Mouse (Mus musculus): Measurements from ENCODE around the gene Ctsk. TPM values are rescaled to one million over a fixed set of nuclear protein-coding genes. Genes with fewer than 3 reads are reported as not detected.

The Ctsk gene
- polyA plus RNA-seq, 1 experiment from 2014 or later = 13.2 TPM

DNA sequence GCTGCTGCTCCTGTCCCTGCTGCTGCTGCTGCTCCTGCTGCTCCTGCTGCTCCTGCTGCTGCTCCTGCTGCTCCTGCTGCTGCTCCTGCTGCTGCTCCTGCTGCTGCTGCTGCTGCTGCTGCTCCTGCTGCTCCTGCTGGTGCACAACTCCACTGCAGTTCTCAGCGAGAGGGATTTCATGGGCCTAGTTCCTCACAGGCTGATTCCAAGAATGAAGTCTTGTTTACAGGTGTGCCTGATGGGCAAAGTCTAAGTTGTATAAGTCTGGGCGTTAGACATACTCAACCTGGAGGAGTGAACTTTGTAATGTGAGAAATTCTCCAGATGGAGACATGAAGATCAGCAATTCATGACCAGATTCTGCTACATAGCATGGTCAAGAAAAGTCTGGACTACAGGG is 25.6 kb downstream of the Ctsk start:
- ATAC-seq (replicated peaks; ENCODE audit: insufficient number of reproducible peaks, low FRiP score, low TSS enrichment, low read depth) = no peak

DNA sequence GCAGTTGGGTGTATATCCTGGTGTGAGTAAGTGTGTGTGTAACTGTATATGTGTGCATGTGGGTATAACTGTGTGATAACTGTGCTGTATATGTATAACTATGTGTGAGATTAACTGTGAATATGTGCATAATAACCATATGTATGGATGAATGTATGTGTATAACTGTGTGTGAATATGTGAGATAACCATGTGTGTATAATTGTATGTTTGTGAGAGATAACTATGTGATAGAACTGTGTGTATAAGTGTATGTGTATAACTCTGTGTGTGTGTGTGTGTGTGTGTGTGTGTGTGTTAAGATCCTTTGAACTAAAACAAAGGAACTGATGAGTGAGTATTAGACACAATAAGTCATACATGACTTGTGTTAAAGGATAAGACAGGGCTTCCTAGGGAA is 27.1 kb downstream of the Ctsk start:
- H3K4me2 ChIP-seq (ENCODE audit: low read depth, low read length) = no peak overlapping the region
- H3K27me3 ChIP-seq (ENCODE audit: control insufficient read depth, insufficient read depth, low read length) = no peaks in the 10 kb centered on the region
- H3K9ac ChIP-seq (replicated peaks; ENCODE audit: low read length) = no peak overlapping the region
- H3K9me3 ChIP-seq (replicated peaks; ENCODE audit: control insufficient read depth, low read length) = no peaks in the 10 kb centered on the region
- no peak overlapping the region for H3K4me3 ChIP-seq (ENCODE audit: low read depth, low read length)
- H3K4me1 ChIP-seq (ENCODE audit: control insufficient read depth, insufficient read depth, low read length) = no peaks in the 10 kb centered on the region
- no peak overlapping the region for H3K27ac ChIP-seq (replicated peaks; ENCODE audit: low read depth, low read length)
- no peaks in the 10 kb centered on the region for H3K36me3 ChIP-seq (replicated peaks; ENCODE audit: control insufficient read depth, insufficient read depth, low read depth, low read length)
- ATAC-seq (replicated peaks; ENCODE audit: insufficient number of reproducible peaks, low FRiP score, low TSS enrichment, low read depth) = no peak
- no peak for DNase-seq (ENCODE audit: low spot score)

More for the DNA sequence above, 25.6 kb downstream of the Ctsk start:
- Histone ChIP-seq H3K27ac (replicated peaks; ENCODE audit: low read depth, low read length) (no peak overlapping the region), H3K27me3 (ENCODE audit: control insufficient read depth, insufficient read depth, low read length) (no peaks in the 10 kb centered on the region), H3K9ac (replicated peaks; ENCODE audit: low read length) (no peak overlapping the region), H3K36me3 (replicated peaks; ENCODE audit: control insufficient read depth, insufficient read depth, low read depth, low read length) (no peaks in the 10 kb centered on the region), H3K4me3 (ENCODE audit: low read depth, low read length) (no peak overlapping the region), H3K4me2 (ENCODE audit: low read depth, low read length) (no peak overlapping the region), H3K9me3 (replicated peaks; ENCODE audit: control insufficient read depth, low read length) (no peaks in the 10 kb centered on the region), H3K4me1 (ENCODE audit: control insufficient read depth, insufficient read depth, low read length) (no peaks in the 10 kb centered on the region)
- whole genome bisulfite sequencing = 71% methylated on average over 2 of the region's 2 CpGs
- no peak for DNase-seq (ENCODE audit: low spot score)

DNA sequence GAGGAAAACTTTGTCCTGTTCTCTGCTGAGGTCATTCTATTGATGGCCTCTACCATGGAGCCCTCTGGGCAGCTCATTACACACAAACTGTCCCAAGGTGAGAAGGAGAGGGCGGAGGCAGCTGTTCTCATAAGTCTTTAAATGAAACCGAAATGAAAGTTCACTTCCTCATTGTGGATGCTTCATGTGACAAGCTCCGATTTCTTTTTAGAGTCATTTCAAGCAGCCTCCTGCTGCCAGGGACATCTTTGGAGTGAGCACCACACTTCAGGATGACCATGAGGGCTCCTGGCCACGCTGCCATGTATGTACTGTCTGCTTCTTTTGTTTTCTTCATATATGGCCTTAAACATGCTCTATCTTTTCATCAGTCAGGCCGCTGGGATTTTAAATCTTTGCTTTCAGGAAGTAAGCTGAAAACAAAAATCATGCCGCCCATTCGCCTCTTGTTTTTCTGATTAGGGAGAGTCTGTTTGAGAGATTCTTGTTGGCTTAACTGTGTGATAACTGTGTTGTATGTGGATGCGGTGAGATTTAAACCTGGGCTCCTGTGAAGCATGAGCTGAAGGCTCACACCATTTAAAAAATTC is 27.7 kb downstream of the Ctsk start, which contains the start of gene Ctss:
Gene Ctss (plus strand): TSS at position 165 of the 590 bp plus-strand sequence.
- WGBS = 91% methylated on average over 8 of the region's 8 CpGs
- H3K4me1 ChIP-seq (ENCODE audit: control insufficient read depth, insufficient read depth, low read length) = no peaks in the 10 kb centered on the region
- no peaks in the 10 kb centered on the region for H3K27me3 ChIP-seq (ENCODE audit: control insufficient read depth, insufficient read depth, low read length)
- no peaks in the 10 kb centered on the region for H3K36me3 ChIP-seq (replicated peaks; ENCODE audit: control insufficient read depth, insufficient read depth, low read depth, low read length)
- DNase-seq (ENCODE audit: low spot score) (no peak), ATAC-seq (replicated peaks; ENCODE audit: insufficient number of reproducible peaks, low FRiP score, low TSS enrichment, low read depth) (no peak)
- no peaks in the 10 kb centered on the region for H3K9me3 ChIP-seq (replicated peaks; ENCODE audit: control insufficient read depth, low read length)
- no peak within 1 kb of the TSS for H3K4me3 ChIP-seq (ENCODE audit: low read depth, low read length)
- no peak within 1 kb of the TSS for H3K4me2 ChIP-seq (ENCODE audit: low read depth, low read length)
- no peak within 1 kb of the TSS for H3K9ac ChIP-seq (replicated peaks; ENCODE audit: low read length)
- H3K27ac ChIP-seq (replicated peaks; ENCODE audit: low read depth, low read length) = no peak within 1 kb of the TSS

DNA sequence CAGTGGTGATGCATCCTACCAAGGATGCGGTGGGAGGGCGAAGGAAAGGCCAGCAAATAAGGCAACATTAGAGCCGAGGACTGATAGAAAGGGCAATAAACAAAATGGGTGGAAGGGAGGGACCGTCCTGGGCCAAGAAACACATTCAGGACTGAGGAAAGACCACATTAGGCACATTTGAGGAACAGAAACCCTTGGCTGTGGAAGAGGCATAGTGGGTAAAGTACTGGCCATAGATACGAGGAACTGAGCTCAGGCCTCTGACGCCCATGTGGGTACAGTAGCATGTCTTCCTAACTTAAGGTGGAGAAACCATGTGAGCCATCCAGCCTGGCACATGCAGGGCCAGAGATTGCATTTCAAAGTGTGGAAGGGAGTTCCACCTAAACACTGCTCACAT is 30.8 kb downstream of the Ctsk start:
- 90% methylated on average over 6 of the region's 6 CpGs for WGBS
- H3K4me3 ChIP-seq (ENCODE audit: low read depth, low read length) = no peak overlapping the region
- H3K36me3 ChIP-seq (replicated peaks; ENCODE audit: control insufficient read depth, insufficient read depth, low read depth, low read length) = no peaks in the 10 kb centered on the region
- no peak for DNase-seq (ENCODE audit: low spot score)
- H3K27me3 ChIP-seq (ENCODE audit: control insufficient read depth, insufficient read depth, low read length) = no peaks in the 10 kb centered on the region
- no peaks in the 10 kb centered on the region for H3K9me3 ChIP-seq (replicated peaks; ENCODE audit: control insufficient read depth, low read length)
- no peaks in the 10 kb centered on the region for H3K4me1 ChIP-seq (ENCODE audit: control insufficient read depth, insufficient read depth, low read length)
- no peak overlapping the region for H3K27ac ChIP-seq (replicated peaks; ENCODE audit: low read depth, low read length)
- H3K9ac ChIP-seq (replicated peaks; ENCODE audit: low read length) = no peak overlapping the region
- no peak overlapping the region for H3K4me2 ChIP-seq (ENCODE audit: low read depth, low read length)
- ATAC-seq (replicated peaks; ENCODE audit: insufficient number of reproducible peaks, low FRiP score, low TSS enrichment, low read depth) = no peak

DNA sequence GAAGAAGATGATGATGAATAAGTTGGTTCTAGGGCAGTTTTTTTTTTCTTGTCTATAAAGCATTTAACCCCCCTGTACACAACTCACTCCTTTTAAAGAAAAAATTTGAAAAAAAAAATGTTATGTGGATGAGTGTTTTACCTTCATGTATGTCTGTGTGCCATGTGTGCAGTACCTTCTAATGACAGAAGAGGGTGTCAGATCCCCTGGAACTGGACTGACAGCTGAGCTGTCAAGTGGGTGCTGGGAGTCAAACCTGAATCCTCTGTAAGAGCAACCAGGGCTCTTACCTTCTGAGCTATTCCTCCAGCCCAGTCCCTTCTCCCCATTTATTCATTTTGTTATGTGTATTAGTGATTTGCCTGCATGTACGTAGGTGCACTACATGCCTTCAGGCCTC is 32.0 kb downstream of the Ctsk start:
- 91% methylated on average over 1 of the region's 1 CpGs for WGBS
- DNase-seq (ENCODE audit: low spot score) = no peak
- Histone ChIP-seq H3K27ac (replicated peaks; ENCODE audit: low read depth, low read length) (no peak overlapping the region), H3K27me3 (ENCODE audit: control insufficient read depth, insufficient read depth, low read length) (no peaks in the 10 kb centered on the region), H3K4me1 (ENCODE audit: control insufficient read depth, insufficient read depth, low read length) (no peaks in the 10 kb centered on the region), H3K36me3 (replicated peaks; ENCODE audit: control insufficient read depth, insufficient read depth, low read depth, low read length) (no peaks in the 10 kb centered on the region; the same call in 1 of the 2 replicates), H3K4me2 (ENCODE audit: low read depth, low read length) (no peak overlapping the region), H3K4me3 (ENCODE audit: low read depth, low read length) (no peak overlapping the region), H3K9me3 (replicated peaks; ENCODE audit: control insufficient read depth, low read length) (no peaks in the 10 kb centered on the region), H3K9ac (replicated peaks; ENCODE audit: low read length) (no peak overlapping the region)
- no peak for ATAC-seq (replicated peaks; ENCODE audit: insufficient number of reproducible peaks, low FRiP score, low TSS enrichment, low read depth)

DNA sequence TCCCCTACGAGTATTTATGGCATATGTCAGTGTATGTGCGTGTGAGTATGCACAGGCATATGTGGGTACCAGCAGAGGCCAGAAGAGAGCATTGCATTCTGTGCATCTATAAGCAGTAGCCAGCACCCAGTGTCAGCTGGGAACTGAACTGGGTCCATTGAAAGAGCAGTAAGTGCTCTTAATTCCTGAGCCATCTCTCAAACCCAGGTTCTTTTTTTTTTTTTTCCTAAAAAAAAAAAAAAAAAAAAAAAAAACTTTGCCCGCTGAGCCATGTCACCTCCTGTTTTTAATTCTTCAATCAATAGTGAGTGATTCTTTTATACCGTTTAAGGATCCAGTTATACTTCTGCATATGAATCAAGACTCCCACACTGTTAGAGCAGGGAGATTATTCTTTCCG is 34.3 kb downstream of the Ctsk start:
- Histone ChIP-seq H3K4me3 (ENCODE audit: low read depth, low read length) (no peak overlapping the region), H3K27ac (replicated peaks; ENCODE audit: low read depth, low read length) (no peak overlapping the region), H3K9me3 (replicated peaks; ENCODE audit: control insufficient read depth, low read length) (no peaks in the 10 kb centered on the region), H3K27me3 (ENCODE audit: control insufficient read depth, insufficient read depth, low read length) (no peaks in the 10 kb centered on the region), H3K36me3 (replicated peaks; ENCODE audit: control insufficient read depth, insufficient read depth, low read depth, low read length) (no peaks in the 10 kb centered on the region; the same call in 1 of the 2 replicates), H3K4me1 (ENCODE audit: control insufficient read depth, insufficient read depth, low read length) (no peaks in the 10 kb centered on the region), H3K4me2 (ENCODE audit: low read depth, low read length) (no peak overlapping the region), H3K9ac (replicated peaks; ENCODE audit: low read length) (no peak overlapping the region)
- DNase-seq (ENCODE audit: low spot score) (no peak), ATAC-seq (replicated peaks; ENCODE audit: insufficient number of reproducible peaks, low FRiP score, low TSS enrichment, low read depth) (no peak)
- WGBS = 86% methylated on average over 5 of the region's 5 CpGs

DNA sequence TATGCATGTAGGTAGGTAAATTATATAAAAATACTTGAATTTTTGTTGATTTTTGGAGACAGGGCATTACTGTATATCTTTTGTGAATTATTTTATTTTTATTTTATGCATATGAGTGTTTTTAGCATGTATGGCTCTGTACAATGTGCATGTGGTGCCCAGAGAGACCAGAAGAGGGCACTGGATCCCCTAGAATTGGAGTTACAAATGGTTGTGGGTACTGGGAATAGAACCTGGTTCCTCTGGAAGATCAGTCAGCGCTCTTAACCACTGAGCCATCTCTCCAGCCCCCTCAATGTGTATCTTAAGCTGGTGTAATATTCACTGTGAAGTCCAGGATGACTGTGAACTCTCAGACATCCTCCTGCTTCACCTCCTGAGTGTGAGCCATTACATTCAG is 35.9 kb downstream of the Ctsk start:
- Histone ChIP-seq H3K9ac (replicated peaks; ENCODE audit: low read length) (no peak overlapping the region), H3K4me1 (ENCODE audit: control insufficient read depth, insufficient read depth, low read length) (no peaks in the 10 kb centered on the region), H3K4me3 (ENCODE audit: low read depth, low read length) (no peak overlapping the region), H3K36me3 (replicated peaks; ENCODE audit: control insufficient read depth, insufficient read depth, low read depth, low read length) (no peaks in the 10 kb centered on the region; the same call in 1 of the 2 replicates), H3K27ac (replicated peaks; ENCODE audit: low read depth, low read length) (no peak overlapping the region), H3K27me3 (ENCODE audit: control insufficient read depth, insufficient read depth, low read length) (no peaks in the 10 kb centered on the region), H3K4me2 (ENCODE audit: low read depth, low read length) (no peak overlapping the region), H3K9me3 (replicated peaks; ENCODE audit: control insufficient read depth, low read length) (no peaks in the 10 kb centered on the region)
- ATAC-seq (replicated peaks; ENCODE audit: insufficient number of reproducible peaks, low FRiP score, low TSS enrichment, low read depth) (no peak), DNase-seq (ENCODE audit: low spot score) (no peak)
- WGBS = 84% methylated on average over 1 of the region's 1 CpGs

DNA sequence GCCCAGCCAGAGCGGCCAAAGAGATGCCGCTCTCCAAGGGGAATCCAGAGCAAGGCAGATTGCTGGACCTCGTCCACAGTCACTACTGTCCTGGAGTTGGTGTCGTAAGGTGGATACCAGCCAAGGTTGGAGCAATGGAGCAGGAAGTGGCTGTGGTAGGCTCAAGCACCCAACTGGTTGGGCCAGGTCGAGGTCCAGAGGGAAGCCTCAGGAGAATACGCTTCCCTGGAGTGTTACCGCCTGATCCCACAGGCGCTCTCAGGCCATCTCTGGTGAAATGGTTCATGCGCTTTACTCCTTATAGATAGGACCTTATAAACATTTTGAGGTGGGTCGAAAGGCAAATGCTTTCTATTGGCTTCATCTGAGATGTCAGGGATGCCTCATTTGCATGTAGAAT is 39.9 kb downstream of the Ctsk start:
- Histone ChIP-seq H3K4me1 (ENCODE audit: control insufficient read depth, insufficient read depth, low read length) (no peaks in the 10 kb centered on the region), H3K9me3 (replicated peaks; ENCODE audit: control insufficient read depth, low read length) (no peaks in the 10 kb centered on the region), H3K27ac (replicated peaks; ENCODE audit: low read depth, low read length) (no peak overlapping the region), H3K9ac (replicated peaks; ENCODE audit: low read length) (no peak overlapping the region), H3K27me3 (ENCODE audit: control insufficient read depth, insufficient read depth, low read length) (no peaks in the 10 kb centered on the region), H3K4me2 (ENCODE audit: low read depth, low read length) (no peak overlapping the region), H3K36me3 (replicated peaks; ENCODE audit: control insufficient read depth, insufficient read depth, low read depth, low read length) (no peaks in the 10 kb centered on the region; the same call in 1 of the 2 replicates), H3K4me3 (ENCODE audit: low read depth, low read length) (no peak overlapping the region)
- ATAC-seq (replicated peaks; ENCODE audit: insufficient number of reproducible peaks, low FRiP score, low TSS enrichment, low read depth) (no peak), DNase-seq (ENCODE audit: low spot score) (no peak)
- WGBS = 90% methylated on average over 10 of the region's 10 CpGs

Measured in embryonic facial prominence, embryonic 11.5 days (tissue).